Mouse (Mus musculus) limb, embryonic 15.5 days (tissue): ENCODE measurements at regions not wholly inside any gene's neighbourhood (a gene's known extent, or its start where the extent isn't known, plus 50 kb on each side); places are given as distances from the start of the nearest gene placed in this dataset.

Experiments
- ATAC-seq: fragments of 200-750 bp; cut with Nextera tagmentation; 2 replicates; pipeline ENCODE4 v1.8.0; 2017; ENCODE audit warnings: low read depth, moderate TSS enrichment; ENCODE audit not compliant: insufficient number of reproducible peaks, low FRiP score, low TSS enrichment
- H3K27ac ChIP-seq: fragments of 300-500 bp; sonication (generic); 2 replicates; pipeline ENCODE4 v1.5.1; 2015; ENCODE audit warnings: moderate library complexity, mild to moderate bottlenecking, inconsistent platforms
- H3K27me3 ChIP-seq: fragments of 300-500 bp; sonication (generic); 2 replicates; pipeline ENCODE4 v1.6.1; 2015; ENCODE audit warnings: inconsistent platforms
- H3K36me3 ChIP-seq: fragments of 300-500 bp; sonication (generic); 2 replicates; pipeline ENCODE4 v1.6.1; 2015; ENCODE audit warnings: inconsistent platforms
- H3K4me1 ChIP-seq: fragments of 300-500 bp; sonication (generic); 2 replicates; pipeline ENCODE4 v1.6.1; 2015; ENCODE audit warnings: inconsistent platforms
- H3K4me2 ChIP-seq: fragments of 300-500 bp; sonication (generic); 2 replicates; pipeline ENCODE4 v1.6.1; 2015; ENCODE audit warnings: mild to moderate bottlenecking, inconsistent platforms
- H3K4me3 ChIP-seq: fragments of 300-500 bp; sonication (generic); 2 replicates; pipeline ENCODE4 v1.5.1; 2015; ENCODE audit warnings: mild to moderate bottlenecking, inconsistent platforms
- H3K9ac ChIP-seq: fragments of 300-500 bp; sonication (generic); 2 replicates; pipeline ENCODE4 v1.6.1; 2015; ENCODE audit warnings: inconsistent platforms
- H3K9me3 ChIP-seq: fragments of 300-500 bp; sonication (generic); 2 replicates; pipeline ENCODE4 v1.6.1; 2016; ENCODE audit warnings: inconsistent platforms
- WGBS: fragments of 180-500 bp; shearing (Covaris S2); methylation state at CpG from one replicate; pipeline ENCODE4 v1.1.7; 2015; 5-methylcytosine and 5-hydroxymethylcytosine counted together

DNA sequence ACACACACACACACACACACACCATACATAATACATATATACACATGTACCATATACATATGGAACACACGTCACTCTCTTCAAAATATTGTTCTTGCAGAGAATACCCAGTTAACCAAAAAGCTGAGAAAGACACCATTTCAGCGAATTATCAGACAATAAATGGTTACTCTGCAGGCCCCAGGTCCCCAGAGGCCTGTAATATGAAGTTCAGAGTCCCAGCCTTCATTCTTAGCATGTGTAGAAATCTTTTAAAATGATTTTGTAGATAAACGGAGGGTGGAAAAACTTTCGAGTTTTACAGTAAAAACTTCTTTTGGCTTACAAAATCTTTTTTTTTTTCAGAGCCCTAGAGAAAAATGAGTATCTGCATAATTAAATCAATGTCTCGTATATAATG, 58.7 kb upstream of the Sash1 start:
- H3K9ac ChIP-seq: no peak overlapping the region
- ATAC-seq: no peak
- H3K27ac ChIP-seq: peak overlapping the region; percentile 86

DNA sequence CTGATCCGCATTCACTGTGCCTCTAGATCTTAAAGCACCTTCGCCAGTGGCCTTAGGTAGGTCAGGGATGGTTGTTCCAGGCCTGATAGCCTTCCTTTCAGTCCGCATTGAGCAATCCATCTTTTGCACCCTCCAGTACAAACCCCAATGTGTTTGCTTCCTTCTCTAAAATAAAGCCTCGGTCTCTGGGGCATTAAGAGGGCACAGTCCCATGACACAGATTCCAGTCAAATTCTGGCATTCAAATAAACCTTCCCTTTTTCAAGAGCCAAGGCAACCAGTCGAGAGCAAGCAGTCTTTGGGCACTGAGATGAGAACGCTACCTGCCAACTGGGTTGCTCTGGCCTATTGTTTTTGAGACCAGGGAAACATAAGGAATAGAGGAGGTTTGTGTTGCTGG, 57.8 kb upstream of the Sash1 start:
- WGBS: 90% methylated on average over 6 of the region's 6 CpGs
- Histone ChIP-seq H3K4me1 (peaks cover 11% of the 10 kb centered on the region; the same call in 1 of the 2 replicates), H3K27me3 (no peaks in the 10 kb centered on the region), H3K4me2 (no peak overlapping the region; the same call in 1 of the 2 replicates), H3K36me3 (no peaks in the 10 kb centered on the region), H3K9me3 (no peaks in the 10 kb centered on the region), H3K9ac (no peak overlapping the region), H3K4me3 (no peak overlapping the region), H3K27ac (peak overlapping the region; percentile 44; the same call in 1 of the 2 replicates)
- ATAC-seq: no peak

More for the DNA sequence above, 58.7 kb upstream of the Sash1 start:
- Histone ChIP-seq H3K4me2 (peak overlapping the region; percentile 38), H3K9me3 (no peaks in the 10 kb centered on the region), H3K27me3 (no peaks in the 10 kb centered on the region), H3K4me3 (peak overlapping the region; percentile 28), H3K4me1 (peaks cover 11% of the 10 kb centered on the region; the same call in 1 of the 2 replicates), H3K36me3 (no peaks in the 10 kb centered on the region)
- WGBS: 32% methylated on average over 5 of the region's 5 CpGs

DNA sequence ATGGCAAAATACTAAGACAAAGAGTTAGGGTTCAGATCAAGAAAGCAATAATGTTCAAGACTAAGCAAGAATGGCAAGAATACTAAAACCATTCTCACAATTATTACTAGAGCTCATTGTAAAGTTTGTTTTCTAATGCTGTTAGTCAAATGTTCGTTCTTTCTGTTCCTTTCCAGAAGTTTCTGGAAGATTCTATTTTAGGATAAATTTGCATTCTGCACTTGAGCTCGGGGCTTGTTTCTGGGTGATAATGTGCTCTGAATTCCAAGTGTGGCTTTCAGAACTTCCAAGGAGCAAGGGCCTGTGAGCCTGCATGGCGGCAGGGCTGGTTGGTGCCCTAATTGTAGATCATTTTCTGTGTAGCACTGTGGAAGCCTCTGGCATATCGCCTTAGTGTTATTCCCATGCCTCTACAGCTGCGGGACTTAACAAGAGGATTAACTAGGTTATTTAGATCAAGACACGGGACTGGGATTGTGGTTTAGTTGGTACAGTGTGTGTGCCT, 57.1 kb upstream of the Sash1 start:
- Histone ChIP-seq H3K4me3 (no peak overlapping the region), H3K27me3 (no peaks in the 10 kb centered on the region), H3K4me2 (no peak overlapping the region), H3K4me1 (peaks cover 9% of the 10 kb centered on the region; the same call in 1 of the 2 replicates), H3K9me3 (no peaks in the 10 kb centered on the region), H3K36me3 (no peaks in the 10 kb centered on the region), H3K27ac (no peak overlapping the region), H3K9ac (no peak overlapping the region)
- no peak for ATAC-seq
- WGBS: 86% methylated on average over 6 of the region's 6 CpGs

DNA sequence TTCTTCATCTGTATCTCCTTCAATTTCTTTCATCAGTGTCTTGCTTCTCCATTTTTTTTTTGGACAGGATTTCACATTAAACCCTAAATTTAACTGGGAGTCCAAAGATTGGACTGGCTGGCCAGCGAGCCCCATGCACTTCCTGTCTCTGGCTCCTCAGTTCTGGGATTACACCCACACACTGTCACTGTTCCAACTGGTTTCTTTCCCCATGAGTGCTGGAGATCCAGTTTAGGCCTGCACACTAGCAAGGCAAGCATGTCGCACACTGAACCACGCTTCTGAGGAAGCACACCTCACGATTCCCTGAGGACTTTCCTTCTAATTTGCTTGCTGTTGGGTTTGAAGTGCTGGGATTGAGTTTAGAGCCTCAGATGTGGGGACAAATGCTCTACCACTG, 50.5 kb upstream of the Sash1 start:
- Histone ChIP-seq H3K9ac (no peak overlapping the region), H3K9me3 (no peaks in the 10 kb centered on the region), H3K4me2 (no peak overlapping the region), H3K27me3 (no peaks in the 10 kb centered on the region), H3K36me3 (no peaks in the 10 kb centered on the region), H3K27ac (0 out of 2 replicates have a peak overlapping the region, but pooled peaks have one; percentile 17), H3K4me3 (no peak overlapping the region), H3K4me1 (0 out of 2 replicates have a peak, but pooled peaks cover 2% of the 10 kb centered on the region)
- ATAC-seq: no peak
- WGBS: 76% methylated on average over 4 of the region's 4 CpGs
